Mouse (Mus musculus) gastrocnemius, postnatal 4 days (tissue): ENCODE results near the gene Tapbpl. TPM values are rescaled to one million over a fixed set of nuclear protein-coding genes. Genes with fewer than 3 reads are reported as not detected.
"Not testable (repeated sequence)": the region's sequence is repeated elsewhere in the genome, so short reads cannot be mapped to it uniquely, and the experiment has no call there.

ENCODE experiments used
- DNase-seq, 2 experiments: peaks; one replicate each; pipeline ENCODE4 v3.0.0; 2021 to 2022; ENCODE audit warnings: low spot score in 2 of 2, mixed read lengths in 2 of 2
- long read RNA-seq, 2 experiments: library from polyadenylated mRNA; stranded (forward); transcript quantifications; one replicate each; pipeline ENCODE4 v2.0.0; 2021
- total RNA-seq, 2 experiments: library from RNA; stranded (reverse); gene quantifications; 2 replicates each; pipeline ENCODE4 v1.2.3; 2021

Tapbpl gene
- total RNA-seq, result 1 to 10 TPM; 2.4 to 3.4 TPM
- long read RNA-seq, experiment 1, partial matches to known transcripts, result 0 of 2 reads
- long read RNA-seq, experiment 1, other reads (novel, unspliced or antisense), result 1 of 2 reads
- long read RNA-seq, experiment 2, transcript Tapbpl-201 (7 exons, 2,352 nt), result major isoform, 9 of 11 reads
- long read RNA-seq, experiment 2, partial matches to known transcripts, result 0 of 11 reads
- long read RNA-seq, experiment 2, other reads (novel, unspliced or antisense), result 2 of 11 reads

- peak in 1 of 2 experiments; percentile 52 for DNase-seq
Observed at GRCm38 (mm10) chr6:125231117-125232044, at the start of gene Tapbpl. Gene Tapbpl (minus strand): TSS chr6:125231860.

DNA sequence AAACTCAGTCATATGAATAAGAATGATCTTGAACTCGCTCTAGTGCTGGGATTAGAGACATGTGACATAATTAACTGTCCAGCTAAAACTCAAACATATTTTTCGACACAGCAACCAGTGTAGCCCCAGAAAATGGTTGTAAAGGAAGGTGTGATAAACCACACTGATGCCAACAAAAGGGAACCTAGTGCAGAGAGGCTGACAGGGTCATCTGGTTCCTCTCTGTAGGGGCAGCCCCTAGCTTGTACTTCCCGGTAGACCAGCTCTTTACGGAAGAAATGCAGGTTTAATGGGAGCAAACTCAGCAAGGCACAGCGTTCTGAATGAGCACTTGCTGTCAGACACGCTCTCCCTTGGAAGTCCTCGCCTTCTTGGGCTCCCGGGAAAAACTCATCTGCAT is 48.1 kb upstream of the Tapbpl start:
- DNase-seq, result no peak

GRCm38 (mm10) chr6:125274841-125275563 is 43.3 kb upstream of the Tapbpl start:
- DNase-seq, result peak in 1 of 2 experiments; percentile 54

DNA sequence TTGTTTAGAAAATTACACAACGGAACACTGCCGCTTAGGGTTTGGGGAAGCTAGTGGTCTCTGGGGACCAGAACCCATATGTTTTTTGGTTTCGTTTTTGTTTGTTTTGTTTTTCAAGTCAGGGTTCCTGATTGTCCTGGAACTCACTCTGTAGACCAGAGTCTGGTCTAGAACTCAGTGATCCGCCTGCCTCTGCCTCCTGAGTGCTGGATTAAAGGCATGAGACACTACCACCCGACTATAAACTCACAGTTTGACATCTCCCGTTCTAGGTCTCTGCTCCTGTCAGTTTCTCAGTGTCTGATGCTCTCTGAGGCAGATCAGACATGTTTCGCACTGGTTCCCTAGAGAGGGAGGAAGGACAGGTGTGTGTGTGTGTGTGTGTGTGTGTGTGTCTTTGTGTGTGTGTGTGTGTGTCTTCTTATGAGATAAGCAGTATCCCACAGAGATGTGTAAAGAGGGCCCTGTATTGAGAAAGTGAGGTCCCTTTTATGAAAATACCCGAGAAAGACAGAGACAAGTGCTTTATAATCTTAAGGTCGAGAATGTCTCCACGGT is 40.6 kb upstream of the Tapbpl start:
- DNase-seq, result no peak

GRCm38 (mm10) chr6:125271455-125272227 is 40.0 kb upstream of the Tapbpl start:
- peak; percentile 76 to 92 for DNase-seq

GRCm38 (mm10) chr6:125268799-125269198 is 37.1 kb upstream of the Tapbpl start:
- no peak for DNase-seq

GRCm38 (mm10) chr6:125267469-125267868 is 35.8 kb upstream of the Tapbpl start:
- DNase-seq, result no peak

DNA sequence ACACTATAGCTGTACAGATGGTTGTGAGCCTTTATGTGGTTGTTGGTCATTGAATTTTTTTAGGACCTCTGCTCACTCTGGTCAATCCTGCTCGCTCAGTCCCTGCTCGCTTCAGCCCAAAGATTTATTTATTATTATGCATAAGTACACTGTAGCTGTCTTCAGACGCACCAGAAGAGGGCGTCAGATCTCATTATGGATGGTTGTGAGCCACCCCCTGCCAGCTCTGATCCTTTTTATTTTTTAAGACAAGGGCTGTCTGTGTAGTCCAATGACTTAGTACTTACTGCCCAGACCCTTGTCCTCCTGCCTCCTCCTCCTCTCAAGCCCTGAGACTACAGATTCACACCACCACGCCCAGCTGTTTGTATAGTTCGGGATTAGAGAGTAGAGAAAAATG is 34.9 kb upstream of the Tapbpl start:
- DNase-seq, result not testable (repeated sequence)

DNA sequence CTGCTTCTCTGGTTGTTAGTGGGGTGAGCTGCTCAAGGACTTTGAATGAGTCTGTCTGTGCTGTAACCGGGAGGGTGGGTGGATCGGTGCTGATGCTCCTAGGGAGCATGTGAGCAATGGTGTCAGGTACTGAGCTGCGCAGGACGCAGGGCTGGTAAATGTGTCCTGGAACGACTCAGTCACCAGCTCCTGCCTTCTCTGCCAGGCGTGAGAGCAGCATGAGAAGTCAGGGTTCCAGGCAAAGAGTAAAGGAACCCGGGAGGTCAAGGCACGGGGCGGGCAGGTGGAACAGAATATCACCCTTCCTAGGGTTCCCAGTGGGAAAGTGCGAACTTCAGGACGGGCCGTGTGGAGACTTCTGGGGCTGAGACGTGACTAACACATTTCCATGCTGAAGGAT is 34.4 kb upstream of the Tapbpl start:
- no peak for DNase-seq

DNA sequence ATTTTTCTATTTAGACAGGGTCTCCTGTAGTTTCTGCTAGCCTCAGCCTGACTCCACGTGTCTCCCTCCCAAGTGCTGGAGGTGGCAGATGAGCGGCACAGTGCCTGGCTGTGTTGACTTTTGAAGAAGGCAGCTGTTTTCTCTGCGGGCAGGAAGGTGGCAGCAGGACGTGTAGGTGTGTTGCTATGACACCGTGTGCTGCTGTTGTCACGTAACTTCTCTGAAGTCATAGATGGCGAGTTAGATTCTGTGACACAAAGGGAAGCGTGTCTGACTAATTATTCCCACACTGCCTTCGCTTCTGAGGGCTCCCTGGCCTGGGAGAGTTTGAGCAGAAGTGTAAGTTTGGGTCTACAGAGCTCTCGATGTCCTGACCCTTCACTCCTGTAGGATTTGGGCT is 33.6 kb upstream of the Tapbpl start:
- no peak for DNase-seq

- no peak for DNase-seq
Observed at GRCm38 (mm10) chr6:125264219-125264618, 32.6 kb upstream of the Tapbpl start.

DNA sequence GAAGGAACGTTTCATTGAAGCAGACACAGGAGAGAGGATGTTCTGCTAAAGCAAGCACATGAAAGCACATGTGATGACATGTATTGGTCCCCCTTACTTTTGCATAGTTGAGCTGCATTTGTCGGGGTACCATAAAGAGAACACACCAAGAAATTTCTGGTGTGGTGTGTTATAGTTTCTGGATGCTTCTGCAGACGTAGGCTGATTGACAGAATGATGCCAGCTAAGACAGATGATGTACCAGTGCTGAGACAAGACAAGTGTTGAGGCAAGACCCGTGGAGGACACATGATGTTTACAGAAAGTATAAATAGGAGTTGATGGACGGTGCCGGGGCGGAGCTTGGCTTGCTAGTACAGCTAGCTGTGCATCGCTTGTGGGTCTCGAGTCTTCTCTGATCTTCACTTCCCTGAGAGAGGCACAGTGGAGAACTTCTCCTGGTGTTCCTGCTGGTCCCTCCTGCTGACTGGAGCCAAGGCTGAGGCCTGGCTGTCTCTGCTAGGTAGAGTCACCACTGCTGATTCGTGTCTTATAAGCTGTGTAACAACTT is 28.4 kb upstream of the Tapbpl start:
- no peak for DNase-seq

- no peak for DNase-seq
Observed at GRCm38 (mm10) chr6:125256222-125256966, 24.7 kb upstream of the Tapbpl start.

DNA sequence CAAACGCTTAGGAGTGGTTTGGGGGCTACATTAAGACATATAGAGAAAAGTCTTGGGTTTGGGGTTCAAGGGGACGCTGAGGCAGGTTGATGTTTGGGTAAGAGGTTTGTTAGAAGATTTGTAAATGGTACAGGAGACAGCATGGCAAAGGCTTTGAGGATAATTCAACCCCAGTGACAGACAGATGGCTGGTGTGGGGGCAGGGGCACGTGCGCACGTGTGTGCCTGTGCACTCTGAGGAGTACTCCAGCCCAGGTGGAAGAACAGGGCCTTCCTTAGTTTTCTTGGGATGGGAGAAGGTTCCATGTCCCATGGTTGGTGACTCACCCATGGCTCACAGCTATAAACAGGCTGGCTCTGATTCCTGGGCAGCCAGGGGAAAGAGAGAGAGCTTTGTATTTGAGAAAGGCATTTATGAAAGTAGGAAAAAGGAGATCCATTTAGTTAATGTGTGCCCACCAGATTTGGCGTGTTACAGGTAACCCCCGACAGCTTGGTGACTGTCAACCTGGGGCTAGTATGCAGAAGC is 23.9 kb upstream of the Tapbpl start:
- no peak for DNase-seq

GRCm38 (mm10) chr6:125253863-125254715 is 22.4 kb upstream of the Tapbpl start:
- DNase-seq, result no peak

- DNase-seq, result no peak
Observed at GRCm38 (mm10) chr6:125252711-125253110, 21.1 kb upstream of the Tapbpl start.

- DNase-seq, result no peak
Observed at GRCm38 (mm10) chr6:125252285-125252684, 20.6 kb upstream of the Tapbpl start.

DNA sequence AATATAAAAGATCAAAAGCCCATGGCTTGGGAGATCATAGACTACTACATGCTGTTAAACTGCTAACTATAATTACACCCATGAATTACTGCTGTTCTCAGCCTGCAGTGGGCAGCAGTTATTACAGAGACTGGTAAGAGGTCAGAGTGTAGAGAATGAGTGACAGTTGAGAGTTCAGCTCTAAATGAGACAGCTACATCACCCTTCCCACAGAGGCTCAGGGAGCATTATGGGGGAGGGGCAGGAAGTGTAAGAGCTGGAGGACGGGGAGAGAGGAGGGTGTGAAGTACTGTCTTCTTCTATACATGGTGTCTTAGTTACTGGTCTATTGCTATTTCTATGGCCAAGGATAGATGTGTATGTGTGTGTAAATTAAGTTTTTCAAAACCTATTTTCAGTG is 12.9 kb upstream of the Tapbpl start:
- DNase-seq, result no peak
